Mouse (Mus musculus) myocyte (in vitro differentiated cells): ENCODE data around the gene Ppp1r15a.
A peak's percentile ranks its signal among the peaks of the same experiment; 100 is the strongest.

ENCODE experiments used
- CEBPB ChIP-seq: IDR thresholded peaks from 2 replicates; pipeline ENCODE4 v1.6.1; 2011; ENCODE audit warnings: mild to moderate bottlenecking, moderate library complexity; ENCODE audit not compliant: poor library complexity, insufficient read depth, severe bottlenecking
- E2F4 ChIP-seq: IDR thresholded peaks from one replicate; pipeline ENCODE4 v1.6.1; 2011; ENCODE audit warnings: mild to moderate bottlenecking, control low read depth, moderate library complexity; ENCODE audit not compliant: insufficient read depth
- MYOD1 ChIP-seq, 3 experiments: IDR thresholded peaks; one replicate each; pipeline ENCODE4 v1.6.1; 2011; ENCODE audit warnings: control low read depth in 2 of 3, low read depth in 2 of 3, mild to moderate bottlenecking in 2 of 3, moderate library complexity in 1 of 3; ENCODE audit not compliant: insufficient read length in 2 of 3, control insufficient read depth in 1 of 3
- MYOG ChIP-seq, 3 experiments: IDR thresholded peaks; one replicate each; pipeline ENCODE4 v1.6.1; 2011; ENCODE audit warnings: control low read depth in 2 of 3, low read depth in 2 of 3, mild to moderate bottlenecking in 2 of 3; ENCODE audit not compliant: insufficient read length in 2 of 3, control insufficient read depth in 1 of 3, insufficient read depth in 1 of 3
- POLR2A ChIP-seq: IDR thresholded peaks from one replicate; pipeline ENCODE4 v1.6.1; 2011; ENCODE audit warnings: low read depth, mild to moderate bottlenecking, control low read depth, moderate library complexity; ENCODE audit not compliant: insufficient read length
- POLR2AphosphoS2 ChIP-seq: IDR thresholded peaks from one replicate; pipeline ENCODE4 v1.6.1; 2011; ENCODE audit warnings: low read depth, control low read depth; ENCODE audit not compliant: insufficient read length
- SRF ChIP-seq: IDR thresholded peaks from one replicate; pipeline ENCODE4 v1.6.1; 2011; ENCODE audit warnings: low read depth; ENCODE audit not compliant: control insufficient read depth, insufficient read length
- TCF12 ChIP-seq: IDR thresholded peaks from one replicate; pipeline ENCODE4 v1.6.1; 2011; ENCODE audit warnings: mild to moderate bottlenecking, control low read depth; ENCODE audit not compliant: poor library complexity, insufficient read depth, severe bottlenecking
- USF1 ChIP-seq: IDR thresholded peaks from one replicate; pipeline ENCODE4 v1.6.1; 2011; ENCODE audit warnings: low read depth, mild to moderate bottlenecking, control low read depth, moderate library complexity

- peak; percentile 63 for TF ChIP-seq POLR2A
- no peak for TF ChIP-seq MYOG (IDR thresholded peaks at IDR 0.05; ENCODE audit: control insufficient read depth in 1 of 3, insufficient read depth in 1 of 3, insufficient read length in 2 of 3, low read depth in 2 of 3)
- peak; percentile 78 for TF ChIP-seq POLR2AphosphoS2
- TF ChIP-seq SRF = no peak
- no peak for TF ChIP-seq USF1
- no peak for TF ChIP-seq TCF12
- no peak for TF ChIP-seq MYOD1 (IDR thresholded peaks at IDR 0.05; ENCODE audit: control insufficient read depth in 1 of 3, insufficient read length in 2 of 3, low read depth in 2 of 3)
- TF ChIP-seq E2F4 = no peak
- TF ChIP-seq CEBPB = peak; percentile 92
Measured at GRCm38 (mm10) chr7:45522957-45523676, 3.0 kb downstream of the Ppp1r15a start.
